Mouse (Mus musculus) cerebellum, adult 11 months (tissue): Measurements from ENCODE around the gene Mab21l3.

ENCODE experiments used
- DNase-seq: peaks from one replicate; pipeline ENCODE4 v3.0.0; 2022

Gene Mab21l3

DNA sequence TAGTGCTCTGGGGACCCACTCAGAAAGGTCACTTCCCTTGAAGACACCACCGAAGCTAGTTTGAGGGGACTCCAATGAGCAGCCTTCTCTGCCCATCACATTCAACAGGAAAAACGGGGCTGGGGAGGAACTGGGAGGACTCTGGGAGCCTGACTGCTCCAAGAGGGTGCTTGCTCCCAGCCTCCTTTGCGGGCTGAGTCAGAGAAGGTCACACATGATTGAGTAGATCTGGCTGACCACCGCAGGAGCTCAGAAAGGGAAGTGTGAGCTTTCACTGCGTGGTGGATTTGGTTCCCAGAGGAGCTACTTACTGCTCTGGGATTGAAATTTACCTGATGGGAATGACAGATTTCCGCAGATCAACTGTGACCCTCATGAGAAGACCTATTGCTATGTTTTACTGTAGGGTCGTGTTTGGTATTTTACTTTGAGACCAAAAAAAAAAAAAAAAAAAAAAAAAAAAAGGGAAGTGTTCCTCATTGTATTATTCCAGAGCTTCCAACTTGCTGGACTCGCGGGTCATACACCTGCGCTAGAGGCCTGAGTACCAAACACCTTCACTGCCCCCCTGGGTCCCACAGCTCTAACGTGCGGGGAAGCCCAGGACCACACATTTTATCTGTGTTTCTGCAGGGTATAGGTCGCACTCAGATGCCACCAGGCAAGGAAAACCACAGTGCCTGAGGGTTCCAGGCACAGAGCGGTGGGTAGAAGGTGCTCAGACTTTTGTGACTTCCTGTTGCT is 48.7 kb downstream of the Mab21l3 start:
- no peak for DNase-seq

DNA sequence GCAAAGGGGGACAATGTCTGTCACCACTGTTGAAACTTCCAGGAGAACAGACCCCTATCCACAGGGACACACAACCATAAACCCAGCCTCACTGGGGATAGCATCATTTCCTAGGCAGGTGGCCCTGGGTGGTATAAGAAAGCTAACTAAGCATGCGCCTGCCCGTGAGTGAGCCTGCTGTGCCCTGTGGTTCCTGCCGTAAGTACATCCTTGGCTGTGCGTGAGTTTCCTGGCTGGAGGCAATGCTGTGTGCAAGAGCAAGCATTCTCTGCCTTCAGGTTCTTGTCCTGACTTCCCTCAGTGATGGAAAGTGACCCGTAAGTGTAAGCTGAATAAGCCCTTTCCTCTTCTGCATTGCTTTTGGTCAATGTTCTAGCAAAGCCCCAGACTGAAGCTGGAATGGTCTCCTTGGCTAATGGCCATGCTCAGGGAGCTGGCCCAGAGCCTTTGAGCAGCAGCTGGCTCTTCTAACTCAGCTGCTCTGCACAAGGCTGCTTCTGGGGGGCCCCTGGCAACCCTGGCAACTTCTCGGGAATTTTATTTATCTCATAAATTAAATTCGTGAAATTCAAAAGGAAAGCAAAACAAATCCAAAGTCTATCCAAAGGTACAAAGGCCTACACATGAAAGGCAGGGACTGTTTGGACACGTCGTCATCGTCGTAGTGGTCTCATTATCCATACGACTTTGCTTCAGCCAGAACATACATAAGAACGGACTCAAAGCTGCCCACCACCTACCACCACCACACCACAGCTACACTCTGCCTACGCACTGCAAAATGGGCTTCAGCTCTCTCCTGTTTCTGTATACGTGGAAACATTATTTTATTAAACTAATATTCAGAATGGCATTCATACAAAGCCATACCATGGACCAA is 50.7 kb downstream of the Mab21l3 start:
- no peak for DNase-seq

DNA sequence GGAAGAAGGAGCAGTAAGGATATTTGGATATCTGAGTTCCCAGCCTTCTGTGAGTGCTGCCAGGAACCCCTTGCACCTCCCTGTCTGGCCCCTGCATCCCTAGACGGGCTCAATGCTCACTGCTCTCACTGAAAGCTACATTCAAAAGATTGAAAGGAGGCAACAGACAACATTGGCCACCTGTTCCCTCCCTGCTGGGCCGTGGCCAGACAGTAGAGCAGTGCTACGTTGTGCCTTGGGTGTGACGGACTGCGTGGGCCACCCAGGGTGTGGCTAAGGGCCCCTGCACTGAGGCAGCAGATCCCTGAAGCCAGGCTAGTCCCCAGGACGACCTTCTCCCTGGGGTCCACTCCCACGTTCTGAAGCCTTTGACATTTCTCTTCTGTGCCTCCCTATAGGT is 52.5 kb downstream of the Mab21l3 start:
- DNase-seq = no peak

DNA sequence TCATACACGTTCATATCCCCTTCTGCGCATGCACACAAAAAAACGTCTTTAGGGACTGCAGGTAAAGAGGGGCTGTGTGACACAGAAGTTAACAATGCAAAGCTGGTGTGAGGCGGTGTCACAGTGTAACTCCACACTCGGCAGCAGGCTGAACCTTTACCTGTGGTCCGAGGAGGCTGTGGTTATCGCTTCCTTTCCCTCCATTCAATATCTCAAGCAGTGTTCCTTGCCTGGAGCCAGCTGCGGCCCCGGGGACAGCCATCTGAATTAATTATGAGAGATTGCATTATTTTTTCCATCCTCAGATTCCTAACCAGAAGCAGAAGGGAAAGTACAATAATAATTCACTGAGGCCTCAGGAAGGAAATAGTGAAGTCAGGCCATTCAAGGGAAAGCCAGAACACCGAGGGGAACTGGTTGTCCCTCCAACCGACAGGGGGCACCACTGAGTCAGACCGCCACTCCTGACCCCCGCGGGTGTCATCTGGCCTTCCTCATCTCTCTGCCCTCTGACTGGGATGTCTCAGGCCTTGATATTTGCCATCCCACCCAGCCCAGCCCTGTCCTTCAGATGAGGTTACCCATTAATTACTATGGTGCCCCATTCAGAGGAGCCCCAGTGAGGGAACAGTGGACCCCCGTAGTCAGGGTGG is 53.2 kb downstream of the Mab21l3 start:
- no peak for DNase-seq

DNA sequence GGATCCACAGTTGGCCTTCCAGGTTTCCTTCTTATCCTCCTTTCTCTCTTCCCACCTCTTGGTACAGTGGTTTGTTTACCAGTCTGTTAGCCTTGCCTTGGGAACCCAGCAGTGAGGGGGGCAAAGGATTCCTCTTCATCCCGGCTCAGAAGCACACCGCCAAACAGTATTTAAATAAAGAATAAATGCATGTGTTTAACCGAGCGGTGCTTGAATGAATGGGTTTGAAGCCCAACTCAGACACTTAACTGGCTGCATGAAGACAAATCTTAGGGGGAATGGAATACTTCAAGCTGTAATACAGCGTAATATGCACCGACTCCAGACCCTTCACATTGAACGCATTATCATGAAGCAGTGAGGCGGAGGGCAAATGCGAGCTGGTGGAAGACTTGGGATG is 54.1 kb downstream of the Mab21l3 start:
- DNase-seq = no peak

DNA sequence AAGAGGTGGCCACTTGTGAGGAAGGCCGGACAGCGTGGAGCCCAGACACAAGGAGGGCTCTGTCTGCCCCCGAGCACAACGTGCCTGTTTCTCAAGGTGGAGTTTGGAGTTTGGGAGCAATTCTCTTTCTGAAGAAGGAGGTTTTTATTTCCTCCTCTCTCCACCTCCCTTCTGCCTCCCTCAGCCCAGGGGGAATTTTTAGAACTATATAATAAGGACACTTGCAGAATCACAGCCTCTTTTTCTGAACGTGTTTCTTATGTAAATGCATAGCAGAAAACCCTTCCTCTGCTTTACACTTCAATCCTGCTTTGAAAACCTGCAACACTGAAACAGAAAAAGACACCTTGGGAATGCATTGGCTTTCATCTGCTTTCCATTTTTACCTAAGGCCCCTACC is 54.7 kb downstream of the Mab21l3 start:
- DNase-seq = no peak

DNA sequence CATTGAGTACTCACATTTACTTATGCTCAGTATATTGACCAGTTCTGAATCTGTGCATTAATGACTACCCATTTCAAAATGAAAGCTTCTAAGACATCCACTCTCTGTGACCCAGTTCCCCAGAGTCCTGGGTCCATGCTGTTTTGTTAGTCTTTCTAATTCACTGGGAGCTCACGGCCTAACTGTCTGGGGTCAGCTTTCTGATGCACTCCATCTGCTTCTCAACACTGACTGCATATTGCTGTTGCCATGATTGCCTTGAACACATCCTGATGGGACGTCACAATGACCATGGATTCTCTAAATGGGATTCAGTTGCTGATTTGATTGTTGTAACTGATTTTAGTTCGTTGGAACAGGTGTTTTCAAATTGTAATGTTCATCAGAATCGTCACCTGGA is 56.6 kb downstream of the Mab21l3 start:
- no peak for DNase-seq

DNA sequence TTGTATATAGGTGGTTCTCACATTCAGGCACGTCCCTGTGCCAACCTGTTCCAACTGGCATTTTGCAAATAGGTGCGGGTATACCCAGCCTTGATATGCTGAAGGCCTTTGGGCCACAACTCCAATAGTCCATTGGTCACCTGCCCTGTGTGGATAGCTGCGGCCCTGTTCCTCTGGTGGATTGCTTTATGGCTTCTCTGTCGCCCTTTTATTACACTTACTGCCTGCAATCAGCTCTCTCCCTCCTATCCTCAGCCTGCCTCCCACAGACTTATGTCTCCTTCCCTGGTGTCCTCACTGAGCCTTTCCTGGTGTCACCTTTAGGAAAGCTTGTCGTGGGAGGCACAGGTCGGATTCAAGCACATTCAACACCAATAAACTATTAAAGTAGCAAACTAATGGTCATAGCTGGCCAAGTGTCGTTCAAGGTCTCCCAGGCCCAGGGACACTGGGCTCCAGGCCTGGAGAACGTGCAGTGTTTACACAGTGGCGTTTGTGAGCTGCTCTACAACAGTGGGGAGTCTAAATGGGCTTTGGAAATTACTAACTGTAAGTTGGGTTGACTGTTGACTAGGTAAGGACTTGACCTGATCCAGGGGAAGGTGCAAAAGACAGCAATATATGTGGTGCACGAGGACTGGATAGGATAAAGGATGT is 63.9 kb downstream of the Mab21l3 start:
- no peak for DNase-seq

DNA sequence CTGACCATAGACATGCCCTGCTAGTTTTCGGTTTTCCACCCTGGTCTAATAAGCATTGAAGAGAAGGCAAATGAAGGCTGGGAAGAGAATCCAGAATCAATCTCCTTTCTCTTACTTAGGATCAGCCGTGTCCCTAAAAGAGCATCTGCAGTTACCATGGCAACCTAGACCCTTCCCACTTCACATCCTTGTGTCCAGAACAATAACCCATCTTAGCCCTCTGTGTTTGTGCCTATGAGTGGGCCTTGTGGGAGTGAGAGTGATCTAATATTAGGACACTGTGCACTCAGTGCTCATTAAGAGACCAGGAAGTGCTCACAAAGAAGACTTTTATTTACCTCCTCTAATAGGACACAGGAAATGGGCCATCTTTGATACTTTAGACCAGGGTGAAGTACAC is 65.0 kb downstream of the Mab21l3 start:
- DNase-seq = no peak

DNA sequence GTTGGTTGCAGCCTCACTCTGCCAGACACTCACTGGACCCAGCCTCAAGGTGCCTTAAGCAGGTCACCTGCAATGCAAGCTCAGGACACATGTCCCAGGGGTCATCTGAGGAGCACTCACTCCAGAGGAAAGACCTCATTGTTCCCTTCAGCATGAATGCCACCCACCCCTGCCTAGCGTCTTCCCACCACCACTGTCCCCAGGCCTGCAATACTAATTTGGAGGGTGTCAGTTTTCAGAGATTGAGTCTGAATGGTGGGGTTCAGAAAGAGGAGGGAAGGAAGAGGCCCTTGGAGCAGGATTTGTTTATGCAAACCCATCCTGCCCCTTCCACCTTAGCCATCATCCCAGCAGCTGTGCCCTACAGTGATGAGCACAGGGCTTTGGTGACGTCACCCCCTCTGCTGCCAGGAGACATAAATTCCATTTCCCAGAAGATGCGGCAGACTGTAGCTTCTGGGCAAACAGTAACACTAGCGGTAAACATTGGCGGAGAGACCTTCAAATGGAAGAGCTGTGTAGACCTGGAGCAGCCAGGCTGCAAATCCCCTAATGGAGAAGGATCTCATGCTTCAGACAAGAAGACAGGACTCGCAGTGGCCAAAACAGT is 67.8 kb downstream of the Mab21l3 start:
- no peak for DNase-seq

DNA sequence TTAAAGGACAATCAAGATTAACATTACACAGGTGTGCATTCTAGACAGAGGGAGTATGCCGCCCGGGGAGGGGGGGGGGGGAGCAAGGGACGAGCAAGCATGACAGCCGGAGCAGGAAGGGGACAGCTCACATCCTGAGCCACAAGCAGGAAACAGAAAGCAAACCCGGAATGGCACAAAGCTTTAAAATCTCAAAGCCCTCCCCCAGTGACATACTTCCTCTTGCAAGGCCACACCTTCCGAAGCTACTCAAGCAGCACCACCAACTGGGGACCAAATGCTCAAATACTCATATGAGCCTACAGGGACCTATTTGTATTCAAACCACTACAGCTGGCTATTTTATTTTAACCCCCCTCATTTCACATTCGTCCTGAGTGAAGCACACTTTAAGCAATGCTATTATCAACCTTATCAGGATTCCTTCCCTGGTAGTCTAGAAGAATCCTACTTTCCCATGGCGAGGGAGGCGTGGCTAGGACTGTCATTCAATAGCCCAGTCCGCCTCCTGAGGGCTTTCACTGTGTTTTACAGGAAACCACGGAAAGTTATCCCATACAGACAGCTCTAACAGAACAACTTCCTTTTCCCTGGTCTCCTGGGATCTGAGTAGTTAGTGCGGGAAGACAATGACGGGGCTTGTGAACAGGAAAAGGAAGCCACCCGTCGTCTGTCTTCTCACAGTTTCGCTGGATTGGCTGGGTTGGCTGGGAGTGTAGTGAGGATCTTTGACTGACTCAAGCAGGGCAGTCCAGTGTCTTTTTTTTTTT is 69.7 kb downstream of the Mab21l3 start:
- DNase-seq = no peak

DNA sequence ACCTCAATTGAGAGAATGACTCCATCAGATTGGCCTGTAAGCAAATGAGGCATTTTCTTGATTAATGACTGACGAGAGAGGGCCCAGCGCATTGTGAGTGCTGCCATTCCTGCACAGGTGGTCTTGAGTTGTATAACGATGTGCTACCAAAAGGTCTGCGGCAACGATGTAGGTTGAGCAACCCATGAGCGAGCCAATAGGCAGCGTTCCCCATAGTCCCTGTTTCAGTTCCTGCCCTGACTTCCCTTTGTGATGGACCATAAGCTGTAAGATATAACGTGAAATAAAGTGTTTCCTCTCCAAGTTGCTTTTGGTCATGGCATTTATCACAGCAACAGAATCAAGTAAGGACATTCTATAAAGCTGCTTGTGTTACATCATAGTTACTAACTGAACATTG is 73.0 kb downstream of the Mab21l3 start:
- no peak for DNase-seq

DNA sequence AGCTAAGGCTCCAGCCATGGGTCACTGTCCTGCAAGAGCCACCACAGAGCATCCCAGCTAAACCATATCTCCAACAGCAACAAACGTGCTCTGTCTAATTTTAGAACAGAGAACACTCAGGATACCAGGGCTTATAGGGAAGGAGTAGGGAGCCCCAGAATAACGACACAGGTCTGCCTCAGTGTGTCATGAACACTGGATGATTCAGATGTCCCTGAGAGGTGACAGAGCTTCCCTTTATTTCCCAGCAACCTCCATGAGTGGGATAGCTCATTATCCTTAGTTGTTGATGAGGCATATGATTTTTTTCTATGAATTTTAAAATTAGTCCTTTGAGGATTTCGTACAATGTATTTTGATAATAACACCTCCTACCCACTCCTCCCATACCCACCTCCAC is 78.2 kb downstream of the Mab21l3 start:
- no peak for DNase-seq

DNA sequence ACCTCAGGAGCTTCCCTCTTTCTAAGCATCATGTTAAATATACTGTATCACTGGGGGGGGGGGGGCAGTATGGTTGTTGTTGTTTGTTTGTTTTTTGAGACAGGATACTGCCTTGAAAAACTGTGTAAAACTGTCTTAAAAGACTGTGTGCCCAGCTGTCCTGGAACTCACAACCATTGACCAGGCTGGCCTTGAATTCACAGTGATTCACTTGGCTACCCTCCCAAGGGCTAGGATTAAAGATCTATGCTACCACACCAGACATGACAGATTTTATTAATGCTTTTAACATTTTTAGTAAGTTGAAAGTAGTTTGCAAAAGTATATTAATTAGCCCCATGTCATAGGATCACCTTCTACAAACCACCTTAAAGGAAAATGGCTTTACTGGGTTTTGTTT is 85.2 kb downstream of the Mab21l3 start:
- no peak for DNase-seq
